Mouse (Mus musculus): ENCODE data around the gene D8Ertd738e. TPM values are rescaled to one million over a fixed set of nuclear protein-coding genes. Genes with fewer than 3 reads are reported as not detected.
A peak's percentile ranks its signal among the peaks of the same experiment; 100 is the strongest.
"Not testable (repeated sequence)": the region's sequence is repeated elsewhere in the genome, so short reads cannot be mapped to it uniquely, and the experiment has no call there.

Gene D8Ertd738e
- polyA plus RNA-seq (2017; shearing (Covaris generic)) = 100 to 1,000 TPM; 351 to 392 (median 390) TPM

GRCm38 (mm10) chr8:84249257-84250170, at the start of gene D8Ertd738e:
Gene D8Ertd738e, minus strand, starts transcription at chr8:84249719.
- peak; percentile 99 for ATAC-seq

GRCm38 (mm10) chr8:84297029-84297785, 47.7 kb upstream of the D8Ertd738e start:
- no peak for ATAC-seq

- no peak for ATAC-seq
These were observed 42.2 kb upstream of the D8Ertd738e start for GRCm38 (mm10) chr8:84291688-84292087.

GRCm38 (mm10) chr8:84291086-84291485, 41.6 kb upstream of the D8Ertd738e start:
- ATAC-seq = no peak

GRCm38 (mm10) chr8:84288892-84289291, 39.4 kb upstream of the D8Ertd738e start:
- ATAC-seq = no peak

- ATAC-seq = not testable (repeated sequence)
These were observed 36.1 kb upstream of the D8Ertd738e start for GRCm38 (mm10) chr8:84285665-84286064.

GRCm38 (mm10) chr8:84284608-84285063, 35.1 kb upstream of the D8Ertd738e start:
- ATAC-seq = no peak

- no peak for ATAC-seq
These were observed 31.3 kb upstream of the D8Ertd738e start for GRCm38 (mm10) chr8:84280777-84281176.

- ATAC-seq = no peak
These were observed 26.9 kb upstream of the D8Ertd738e start for GRCm38 (mm10) chr8:84276447-84276846.

- no peak for ATAC-seq
These were observed 24.4 kb upstream of the D8Ertd738e start for GRCm38 (mm10) chr8:84273968-84274367.

- ATAC-seq = no peak
These were observed 22.8 kb upstream of the D8Ertd738e start for GRCm38 (mm10) chr8:84272302-84272701.

- peak; percentile 98 for ATAC-seq
These were observed 20.6 kb upstream of the D8Ertd738e start, which contains the start of gene Ccdc130 for GRCm38 (mm10) chr8:84269950-84270773. Gene Ccdc130, minus strand, starts transcription at chr8:84270380.

GRCm38 (mm10) chr8:84261098-84261497, 11.6 kb upstream of the D8Ertd738e start:
- no peak for ATAC-seq

- ATAC-seq = peak; percentile 79
These were observed 7.5 kb upstream of the D8Ertd738e start, which contains the start of gene Mri1 for GRCm38 (mm10) chr8:84256822-84257610. Gene Mri1, minus strand, starts transcription at chr8:84257326.

- peak; percentile 76 for ATAC-seq
These were observed 6.9 kb upstream of the D8Ertd738e start for GRCm38 (mm10) chr8:84256458-84256821.

GRCm38 (mm10) chr8:84255858-84256257, 6.3 kb upstream of the D8Ertd738e start:
- ATAC-seq = no peak

- no peak for ATAC-seq
These were observed 7.7 kb downstream of the D8Ertd738e start for GRCm38 (mm10) chr8:84241821-84242220.

- ATAC-seq = no peak
These were observed 8.4 kb downstream of the D8Ertd738e start for GRCm38 (mm10) chr8:84241167-84241566.

- ATAC-seq = peak; percentile 22
These were observed 11.8 kb downstream of the D8Ertd738e start for GRCm38 (mm10) chr8:84237542-84238229.

- peak; percentile 99 for ATAC-seq
These were observed 12.5 kb downstream of the D8Ertd738e start, which contains the start of gene Zswim4 for GRCm38 (mm10) chr8:84236998-84237473. Gene Zswim4, minus strand, starts transcription at chr8:84237055.

All from inflammation-experienced regulatory T-cells, adult 6 months (primary cell).